Mouse (Mus musculus) CH12F3 (cell line): ENCODE measurements around the gene Bora.
"Not testable (repeated sequence)": the region's sequence is repeated elsewhere in the genome, so short reads cannot be mapped to it uniquely, and the experiment has no call there.

ENCODE experiments used
- in situ Hi-C: fragments of 300-500 bp; cut with MboI; formaldehyde crosslinking; loops from 2 replicates; pipeline ENCODE4 v1.14.3; 2020; ENCODE audit warnings: low sequenced_read_pairs

Gene Bora

GRCm38 (mm10) chr14:99046031-99046781 is at the start of gene Bora, which contains the start of gene Mzt1:
Bora (plus strand) TSS chr14:99046222.
Mzt1 (minus strand) TSS chr14:99046134.
- in situ Hi-C loops = no loop called here

DNA sequence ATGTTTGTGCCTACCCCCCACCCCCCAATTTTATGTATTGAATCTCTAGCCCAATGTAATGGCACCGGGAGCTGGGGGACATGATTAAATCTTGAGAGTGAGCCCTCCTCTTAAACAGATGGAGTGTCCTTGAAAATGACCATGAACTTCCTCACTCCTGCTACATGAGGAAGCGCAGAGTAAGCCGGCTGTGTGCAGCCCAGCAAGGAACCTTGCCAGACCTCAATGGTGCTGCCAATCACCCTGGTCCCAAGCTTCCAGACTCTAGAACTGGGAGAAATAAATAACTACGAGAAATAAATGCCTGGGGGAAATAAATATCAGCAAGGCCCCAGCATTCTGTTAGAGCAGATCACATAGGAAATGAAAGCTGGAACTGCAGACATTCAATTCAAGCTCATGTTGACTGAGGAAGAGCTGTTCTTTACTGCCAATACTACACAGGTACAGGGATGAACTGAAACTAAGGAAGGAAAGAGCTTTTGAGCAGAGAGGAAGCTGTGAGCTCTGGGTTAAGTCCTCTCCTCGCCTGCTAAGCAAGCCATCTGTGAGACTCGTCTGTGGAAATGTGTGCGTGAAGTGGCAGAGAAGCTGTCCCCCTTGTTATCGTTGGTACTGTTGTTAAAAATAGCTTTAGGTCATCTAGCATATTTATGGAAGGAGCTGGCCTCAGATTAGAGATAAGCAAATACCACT is 35.6 kb upstream of the Bora start:
- in situ Hi-C loops = no loop called here

DNA sequence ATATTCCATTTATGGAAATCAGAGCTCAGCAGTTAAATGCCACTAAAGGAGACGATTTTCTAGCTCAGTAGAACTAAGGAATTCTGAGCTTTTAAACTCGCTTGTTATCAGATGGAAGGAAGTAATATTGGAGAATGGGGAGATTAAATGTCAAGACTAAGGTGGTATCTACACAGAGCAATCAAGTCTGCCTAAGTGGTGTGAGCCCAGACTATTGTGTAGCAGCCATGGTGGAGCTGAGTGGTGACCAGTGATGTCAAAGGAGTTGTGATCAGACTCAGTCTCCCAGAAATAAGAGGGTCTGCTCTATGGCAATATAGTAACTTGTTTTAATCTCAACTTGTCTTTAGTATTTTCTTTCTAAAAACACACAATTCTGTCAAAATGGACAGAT is 35.1 kb upstream of the Bora start:
- in situ Hi-C loops = no loop called here

GRCm38 (mm10) chr14:99018691-99019090 is 27.3 kb upstream of the Bora start:
- in situ Hi-C loops = no loop called here

DNA sequence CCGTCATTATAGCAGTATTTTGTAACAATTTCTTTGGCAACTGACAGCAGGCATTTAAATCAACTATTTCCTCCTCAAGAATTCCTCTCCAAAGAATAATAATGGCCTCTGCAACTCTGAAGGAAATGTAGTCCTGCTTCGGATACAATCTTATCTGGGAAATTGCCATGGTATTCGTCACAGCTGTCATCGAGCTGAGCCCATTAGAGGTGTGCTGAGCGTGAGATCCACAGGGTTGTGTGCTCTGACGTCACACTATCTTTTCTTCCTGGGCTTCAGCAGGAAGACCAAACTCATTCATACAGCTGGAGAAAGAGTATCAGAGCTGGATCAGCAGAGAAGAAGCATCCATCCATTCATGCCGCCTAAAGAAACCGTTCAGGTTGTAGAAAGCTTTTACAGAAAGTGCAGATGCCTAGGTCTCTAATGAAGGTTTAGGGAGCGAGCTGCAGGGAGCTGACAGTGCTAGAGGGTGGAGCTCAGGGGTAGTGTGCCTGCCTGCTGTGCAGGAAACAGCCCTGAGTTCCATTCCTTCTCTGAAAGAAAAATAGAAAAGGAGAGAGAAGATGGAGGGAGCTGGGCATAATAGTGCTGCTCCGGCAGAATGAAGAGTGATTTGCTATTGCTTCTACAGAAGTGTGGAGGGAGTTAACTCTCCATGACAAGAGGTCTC is 26.8 kb upstream of the Bora start:
- in situ Hi-C loops = no loop called here

- in situ Hi-C loops = no loop called here
Measured at GRCm38 (mm10) chr14:99022346-99023086, 23.5 kb upstream of the Bora start.

- in situ Hi-C loops = no loop called here
Measured at GRCm38 (mm10) chr14:99029987-99030386, 16.0 kb upstream of the Bora start.

DNA sequence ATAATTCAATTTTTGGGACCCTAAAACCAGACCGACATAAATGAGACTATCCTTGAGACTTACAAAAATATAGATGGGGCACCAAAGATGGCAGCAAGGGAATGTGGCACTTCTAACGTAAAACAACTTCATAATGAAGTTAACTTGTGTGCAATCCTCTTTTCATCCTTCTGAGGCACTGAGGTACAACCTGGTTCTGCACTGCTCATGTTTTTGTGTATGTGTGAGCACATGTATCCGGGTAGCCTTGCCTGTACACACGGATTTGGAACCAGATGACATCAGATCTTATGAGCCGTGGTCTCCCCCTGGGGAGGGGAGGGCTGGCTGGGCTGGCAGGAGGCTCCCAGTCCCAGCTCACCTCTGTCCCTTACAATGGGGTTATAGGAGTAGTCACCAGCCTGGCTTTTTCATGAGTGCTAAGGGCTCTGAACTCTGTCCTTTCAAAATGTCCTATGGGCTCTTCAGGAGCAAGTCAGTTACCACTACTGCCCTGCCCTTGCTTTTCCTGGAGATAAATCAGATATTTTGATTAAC is 14.6 kb upstream of the Bora start:
- in situ Hi-C loops = no loop called here

DNA sequence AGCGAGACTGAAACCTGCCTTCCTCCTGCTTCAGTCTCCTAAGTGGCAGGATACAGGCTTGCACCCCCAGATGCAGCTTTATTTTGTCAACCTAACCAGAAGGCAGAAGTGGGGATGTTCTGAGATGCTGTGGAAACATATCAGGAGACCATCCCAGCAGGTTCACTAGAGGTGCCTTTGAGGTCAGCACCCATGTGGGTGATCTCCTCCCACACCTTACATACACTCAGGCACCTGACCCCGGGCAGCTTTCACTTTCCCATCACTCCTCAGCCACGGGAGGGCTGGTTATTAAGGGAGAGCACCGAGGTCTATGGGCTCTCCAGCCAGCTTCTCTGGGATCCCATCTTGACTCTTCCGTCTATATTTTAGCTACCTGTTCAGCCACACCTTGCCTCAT is 13.4 kb upstream of the Bora start:
- in situ Hi-C loops = no loop called here

- in situ Hi-C loops = not testable (repeated sequence)
Measured at GRCm38 (mm10) chr14:99034851-99035250, 11.2 kb upstream of the Bora start.

- in situ Hi-C loops = no loop called here
Measured at GRCm38 (mm10) chr14:99036039-99036438, 10.0 kb upstream of the Bora start.

DNA sequence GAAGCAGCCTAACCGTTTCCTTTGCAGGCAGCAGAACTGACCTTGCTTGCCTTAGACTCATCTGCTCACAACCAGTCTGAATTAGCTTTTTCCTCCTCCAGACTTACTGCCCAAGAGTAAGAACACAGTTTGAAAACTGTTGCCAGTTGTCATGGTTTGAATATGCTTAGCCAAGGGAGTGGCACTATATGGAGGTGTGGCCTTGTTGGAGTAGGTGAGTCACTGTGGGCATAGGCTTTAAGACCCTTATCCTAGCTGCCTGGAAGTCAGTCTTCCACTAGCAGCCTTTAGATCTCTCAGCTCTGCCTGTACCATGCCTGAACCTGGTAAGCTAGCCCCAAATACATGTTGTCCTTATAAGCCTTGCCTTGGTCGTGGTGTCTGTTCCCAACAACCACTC is 8.3 kb upstream of the Bora start:
- in situ Hi-C loops = no loop called here

- in situ Hi-C loops = not testable (repeated sequence)
Measured at GRCm38 (mm10) chr14:99039308-99039707, 6.7 kb upstream of the Bora start.

DNA sequence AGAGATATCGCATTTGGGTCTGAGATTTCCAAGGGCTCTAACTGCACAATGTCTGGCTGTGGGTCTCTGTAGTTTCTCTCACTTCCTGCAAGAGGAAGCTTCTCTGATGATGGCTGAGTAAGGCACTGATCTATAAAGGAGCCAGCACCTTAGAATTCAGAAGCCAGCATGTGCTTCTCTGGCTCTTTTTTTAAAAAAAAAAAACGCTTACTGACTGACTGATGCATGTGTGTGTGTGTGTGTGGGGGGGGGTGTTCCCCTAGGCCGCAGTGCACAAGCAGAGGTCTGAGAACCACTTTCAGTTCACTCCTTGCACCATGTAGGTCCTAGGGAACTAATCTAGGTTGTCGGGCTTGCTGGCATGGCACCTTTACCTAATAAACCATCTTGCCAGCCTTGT is 4.6 kb upstream of the Bora start:
- in situ Hi-C loops = no loop called here

GRCm38 (mm10) chr14:99043499-99043898 is 2.5 kb upstream of the Bora start:
- in situ Hi-C loops = no loop called here

DNA sequence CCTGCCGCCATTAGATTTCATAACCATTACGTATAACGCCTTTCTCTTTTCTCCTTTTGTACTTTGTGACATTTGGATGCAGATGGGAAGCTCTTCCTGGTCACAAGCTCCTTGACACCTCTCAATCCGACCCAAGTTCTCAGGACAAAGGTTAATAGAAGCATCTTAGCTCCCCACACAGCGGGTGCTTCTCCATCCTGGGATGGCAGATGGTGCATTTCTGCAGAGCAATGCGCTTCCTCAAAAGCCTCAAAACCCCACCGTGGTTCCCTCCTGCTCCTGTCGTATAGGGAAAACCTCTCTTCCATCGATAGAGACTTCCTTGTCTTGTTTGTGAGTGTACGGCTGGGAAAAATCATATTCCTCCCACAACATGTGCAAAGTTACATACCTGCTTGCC is 1.9 kb upstream of the Bora start:
- in situ Hi-C loops = no loop called here

DNA sequence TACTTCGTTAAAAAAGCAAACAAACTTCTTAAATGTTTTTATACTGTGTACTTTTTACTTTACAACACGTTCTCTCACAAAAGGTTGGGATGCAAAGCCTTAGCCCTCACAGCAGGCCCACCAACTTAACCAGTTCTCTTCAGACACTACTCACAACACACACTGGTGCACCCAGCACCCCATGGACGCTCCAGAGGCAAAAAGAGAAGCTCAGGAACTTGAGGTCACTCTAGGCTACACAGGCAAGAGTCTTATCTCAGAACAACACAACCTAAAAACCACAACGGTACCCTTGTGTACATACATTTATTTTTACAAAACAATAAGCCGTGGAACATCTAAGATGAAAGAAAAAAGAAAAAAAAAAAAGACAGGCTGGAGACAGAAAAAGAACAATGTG is 1.3 kb upstream of the Bora start:
- in situ Hi-C loops = no loop called here

DNA sequence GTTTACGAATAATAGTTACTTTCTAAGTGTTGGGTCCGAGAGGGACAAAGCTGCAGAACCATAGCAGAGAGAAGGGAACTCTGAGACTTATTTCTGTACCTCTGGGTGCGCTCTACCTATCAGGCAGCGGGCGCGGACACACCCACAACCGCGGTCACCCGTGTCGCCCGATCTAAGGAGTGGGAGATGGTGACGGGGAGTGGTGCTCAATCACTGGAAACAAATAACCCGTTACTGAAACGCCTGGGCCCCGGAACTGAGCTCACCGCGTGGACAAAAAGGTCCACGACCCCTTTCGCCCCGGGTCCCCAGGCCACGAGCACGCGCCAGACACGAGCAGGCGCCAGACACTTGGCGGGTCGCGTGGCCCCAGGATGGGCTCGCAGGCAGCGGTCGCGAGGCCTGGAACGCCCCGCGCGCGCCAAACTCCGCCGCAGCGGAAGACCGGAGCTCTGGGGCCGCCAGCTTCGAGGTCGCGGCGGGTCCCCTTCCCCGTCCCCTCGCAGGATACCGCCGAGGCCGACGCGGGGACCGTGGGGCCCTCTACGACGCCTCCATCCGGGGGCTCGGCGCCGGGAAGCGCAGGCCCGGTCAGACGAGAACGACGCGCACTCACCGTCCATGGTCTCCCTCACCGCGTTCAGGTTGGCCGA is 518 bp upstream of the Bora start:
- in situ Hi-C loops = no loop called here

DNA sequence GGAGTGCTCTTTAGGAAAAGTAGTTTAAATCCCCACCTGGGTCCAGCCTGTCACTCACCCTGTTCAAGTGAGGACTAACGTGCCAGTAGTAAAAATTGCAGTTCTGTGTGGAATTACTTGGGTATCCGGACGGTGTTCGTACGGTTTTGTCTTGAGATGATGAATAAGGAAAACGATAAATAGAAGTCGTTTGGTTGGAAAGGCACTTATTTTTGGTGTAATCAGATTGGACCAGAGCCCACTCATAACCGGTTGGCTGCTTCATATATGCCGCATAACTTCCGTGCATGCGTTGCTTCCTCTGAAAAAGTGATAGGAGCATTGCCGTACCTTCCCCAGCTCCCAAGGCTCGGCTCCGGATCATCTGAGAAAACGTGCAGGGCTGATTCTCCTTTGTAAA is 760 bp downstream of the Bora start:
- in situ Hi-C loops = no loop called here

DNA sequence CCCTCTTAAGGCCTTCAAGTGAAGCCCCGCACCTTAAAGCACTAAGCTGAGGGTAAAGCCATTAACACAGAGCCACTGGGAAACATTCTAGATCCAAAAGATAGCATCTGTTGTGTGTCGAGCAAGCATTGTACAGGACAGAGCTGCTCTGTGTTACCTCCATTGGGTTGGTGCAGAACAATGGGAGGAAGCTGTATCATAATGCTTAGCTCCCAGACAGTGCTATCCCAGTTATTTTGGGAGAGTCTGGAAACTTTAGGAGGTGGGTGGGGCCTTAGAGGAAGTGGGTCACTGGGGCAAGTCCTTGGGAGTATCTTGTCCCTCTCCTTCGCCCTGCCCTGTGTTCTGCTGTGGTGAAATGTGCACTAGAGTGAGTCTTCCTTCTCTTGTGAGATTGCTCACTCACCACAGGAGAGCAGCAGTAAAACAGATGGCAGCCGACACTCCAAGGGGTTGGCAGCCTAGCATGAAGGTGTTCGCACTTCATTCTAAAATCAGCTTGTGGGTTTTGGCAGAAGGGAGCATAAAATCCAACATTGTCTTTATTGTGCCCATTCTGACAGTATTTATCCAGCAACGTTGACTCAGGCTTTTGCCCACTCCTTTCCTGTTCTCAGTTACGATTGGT is 13.1 kb downstream of the Bora start:
- in situ Hi-C loops = no loop called here
